Mouse (Mus musculus) lung, embryonic 14.5 days (tissue): Measurements from ENCODE around the gene Egfl7. TPM values are rescaled to one million over a fixed set of nuclear protein-coding genes. Genes with fewer than 3 reads are reported as not detected.

ENCODE experiments used
- ATAC-seq: fragments of 200-750 bp; cut with Nextera tagmentation; 2 replicates; pipeline ENCODE4 v1.8.0; 2017; ENCODE audit warnings: mild to moderate bottlenecking, moderate TSS enrichment, moderate library complexity; ENCODE audit not compliant: insufficient read depth
- DNase-seq: peaks from one replicate; pipeline ENCODE4 v3.0.0-alpha.2; 2015
- H3K27ac ChIP-seq: fragments of 300-500 bp; sonication (generic); 2 replicates; pipeline ENCODE4 v1.5.1; 2014; ENCODE audit warnings: low read depth, mild to moderate bottlenecking, moderate library complexity
- H3K27me3 ChIP-seq: fragments of 300-500 bp; sonication (generic); 2 replicates; pipeline ENCODE4 v1.6.1; 2014; ENCODE audit warnings: low read length, control low read depth; ENCODE audit not compliant: insufficient read depth
- H3K36me3 ChIP-seq: fragments of 300-500 bp; sonication (generic); 2 replicates; pipeline ENCODE4 v1.6.1; 2014; ENCODE audit warnings: control low read depth; ENCODE audit not compliant: insufficient read depth
- H3K4me1 ChIP-seq: fragments of 300-500 bp; sonication (generic); 2 replicates; pipeline ENCODE4 v1.6.1; 2014; ENCODE audit warnings: antibody characterized with exemption, control low read depth; ENCODE audit not compliant: insufficient read depth
- H3K4me2 ChIP-seq: fragments of 300-500 bp; sonication (generic); 2 replicates; pipeline ENCODE4 v1.6.1; 2014; ENCODE audit warnings: mild to moderate bottlenecking
- H3K4me3 ChIP-seq: fragments of 300-500 bp; sonication (generic); 2 replicates; pipeline ENCODE4 v1.5.1; 2014; ENCODE audit warnings: low read depth, low read length
- H3K9ac ChIP-seq: fragments of 300-500 bp; sonication (generic); 2 replicates; pipeline ENCODE4 v1.6.1; 2014
- H3K9me3 ChIP-seq: fragments of 300-500 bp; sonication (generic); 2 replicates; pipeline ENCODE4 v1.6.1; 2016; ENCODE audit warnings: low read depth, low read length, control low read depth
- CTCF ChIP-seq: IDR thresholded peaks from 2 replicates; pipeline ENCODE4 v1.5.1; 2016; ENCODE audit warnings: antibody characterized with exemption, low read depth
- WGBS: fragments of 180-500 bp; shearing (Covaris S2); extraction: QIAGEN DNeasy Blood & Tissue Kit; methylation state at CpG from one replicate; pipeline ENCODE4 v1.1.7; 2014; 5-methylcytosine and 5-hydroxymethylcytosine counted together
- polyA plus RNA-seq: library from polyadenylated mRNA; unstranded; fragments of >200 nt; fragmentation: Nextera tagmentation; extraction: Ambion mirVana; gene quantifications from 2 replicates; pipeline ENCODE4 v1.2.1, GENCODE M21; 2014

Egfl7 gene
- polyA plus RNA-seq, 1 experiment from 2014 or later, result 311 TPM

DNA sequence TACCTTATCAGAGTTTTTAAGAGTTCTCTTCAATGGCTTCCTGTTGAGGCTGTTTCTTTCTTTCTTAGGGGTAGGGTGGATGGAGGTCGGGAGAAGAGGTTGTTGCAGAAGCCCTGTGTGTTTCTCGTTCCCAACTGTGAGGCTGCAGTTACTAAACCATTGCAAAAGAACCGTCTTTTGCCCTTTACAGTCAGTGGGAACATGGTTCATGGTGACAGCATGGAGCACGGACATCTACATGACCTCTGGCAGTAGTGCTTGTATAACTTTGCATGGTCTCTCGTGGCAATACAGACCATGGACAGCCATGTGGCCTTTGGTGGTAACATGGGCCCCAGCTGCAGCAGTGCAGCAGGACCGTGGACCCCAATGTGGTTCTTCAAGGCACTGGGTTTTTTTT is 37.5 kb downstream of the Egfl7 start:
- ATAC-seq (no peak), DNase-seq (no peak)
- H3K4me2 ChIP-seq, result no peak overlapping the region
- H3K9ac ChIP-seq, result no peak overlapping the region
- H3K36me3 ChIP-seq, result no peaks in the 10 kb centered on the region
- TF ChIP-seq CTCF, result no peak
- WGBS, result 72% methylated on average over 6 of the region's 6 CpGs
- no peaks in the 10 kb centered on the region for H3K27me3 ChIP-seq
- no peak overlapping the region for H3K27ac ChIP-seq
- H3K9me3 ChIP-seq, result no peaks in the 10 kb centered on the region
- H3K4me1 ChIP-seq, result no peaks in the 10 kb centered on the region
- no peak overlapping the region for H3K4me3 ChIP-seq

DNA sequence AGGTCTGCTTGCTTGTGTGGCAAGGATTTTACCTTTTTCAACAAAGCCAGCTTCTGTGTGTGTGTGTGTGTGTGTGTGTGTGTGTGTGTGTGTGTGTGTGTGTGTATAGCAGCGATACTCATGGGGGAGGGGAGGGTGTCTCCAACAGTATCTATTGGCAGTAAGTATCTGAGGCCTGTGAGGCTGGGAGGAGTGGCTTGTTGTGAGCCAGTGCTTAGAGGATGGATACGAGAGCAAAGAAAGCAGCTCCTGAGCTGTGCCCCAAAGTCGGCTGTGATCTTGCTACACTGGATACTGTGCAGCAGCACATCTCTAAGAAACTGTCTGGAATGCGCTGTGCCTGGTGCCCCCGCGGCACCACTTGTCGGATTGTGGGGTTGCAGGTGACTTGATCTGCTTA is 38.1 kb downstream of the Egfl7 start:
- Histone ChIP-seq H3K4me1 (no peaks in the 10 kb centered on the region), H3K9me3 (no peaks in the 10 kb centered on the region), H3K27ac (no peak overlapping the region), H3K4me2 (no peak overlapping the region), H3K4me3 (no peak overlapping the region), H3K36me3 (no peaks in the 10 kb centered on the region), H3K9ac (no peak overlapping the region), H3K27me3 (no peaks in the 10 kb centered on the region)
- TF ChIP-seq CTCF, result no peak
- WGBS, result 40% methylated on average over 7 of the region's 7 CpGs
- no peak for ATAC-seq
- no peak for DNase-seq

DNA sequence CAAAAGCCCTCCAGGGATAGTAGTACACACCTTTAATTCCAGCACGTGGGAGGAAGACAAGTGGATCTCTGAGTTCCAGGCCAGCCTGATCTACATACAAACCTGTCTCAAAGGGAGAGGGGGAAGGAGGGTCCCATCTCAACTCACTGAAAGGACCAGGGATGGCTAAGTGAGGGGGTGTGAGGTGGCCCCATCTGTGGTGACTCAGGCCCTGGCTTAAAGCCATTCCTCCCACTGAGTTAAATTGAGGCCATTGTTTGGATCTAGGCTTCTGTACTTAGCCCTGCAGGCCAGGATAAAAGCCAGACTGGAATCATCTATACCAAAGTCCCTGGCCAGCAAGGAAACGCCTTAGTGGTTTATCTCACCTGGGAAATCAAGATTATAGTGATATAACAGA is 41.4 kb downstream of the Egfl7 start:
- no peak overlapping the region for H3K4me2 ChIP-seq
- H3K27ac ChIP-seq, result no peak overlapping the region
- H3K36me3 ChIP-seq, result no peaks in the 10 kb centered on the region
- no peak for TF ChIP-seq CTCF
- H3K27me3 ChIP-seq, result no peaks in the 10 kb centered on the region
- no peak overlapping the region for H3K4me3 ChIP-seq
- 37% methylated on average over 2 of the region's 2 CpGs for WGBS
- no peak for DNase-seq
- no peaks in the 10 kb centered on the region for H3K9me3 ChIP-seq
- H3K9ac ChIP-seq, result no peak overlapping the region
- no peak for ATAC-seq
- no peaks in the 10 kb centered on the region for H3K4me1 ChIP-seq

DNA sequence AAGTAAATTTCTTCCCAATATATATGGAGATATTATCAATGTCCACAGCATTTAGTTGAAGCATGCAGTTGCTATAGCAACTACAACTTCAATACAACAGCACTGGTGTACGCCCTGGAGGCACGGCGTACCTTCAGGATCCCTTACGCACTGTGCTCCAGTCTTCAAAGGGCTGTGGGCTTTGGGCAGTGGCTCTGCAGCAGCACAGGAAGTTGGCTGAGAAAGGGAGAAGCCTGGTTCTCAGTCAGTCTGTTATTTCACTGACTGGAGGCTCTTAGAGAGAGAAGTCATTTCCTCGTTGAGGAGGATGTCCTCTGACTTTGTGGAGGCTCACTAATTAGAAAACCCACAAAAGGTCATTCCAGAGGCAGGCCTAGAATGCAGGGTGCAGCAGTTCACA is 43.2 kb downstream of the Egfl7 start:
- Histone ChIP-seq H3K36me3 (no peaks in the 10 kb centered on the region), H3K4me1 (no peaks in the 10 kb centered on the region), H3K9ac (no peak overlapping the region), H3K27me3 (no peaks in the 10 kb centered on the region), H3K9me3 (no peaks in the 10 kb centered on the region), H3K4me2 (no peak overlapping the region), H3K27ac (no peak overlapping the region), H3K4me3 (no peak overlapping the region)
- WGBS, result 58% methylated on average over 5 of the region's 5 CpGs
- no peak for DNase-seq
- TF ChIP-seq CTCF, result no peak
- ATAC-seq, result no peak

DNA sequence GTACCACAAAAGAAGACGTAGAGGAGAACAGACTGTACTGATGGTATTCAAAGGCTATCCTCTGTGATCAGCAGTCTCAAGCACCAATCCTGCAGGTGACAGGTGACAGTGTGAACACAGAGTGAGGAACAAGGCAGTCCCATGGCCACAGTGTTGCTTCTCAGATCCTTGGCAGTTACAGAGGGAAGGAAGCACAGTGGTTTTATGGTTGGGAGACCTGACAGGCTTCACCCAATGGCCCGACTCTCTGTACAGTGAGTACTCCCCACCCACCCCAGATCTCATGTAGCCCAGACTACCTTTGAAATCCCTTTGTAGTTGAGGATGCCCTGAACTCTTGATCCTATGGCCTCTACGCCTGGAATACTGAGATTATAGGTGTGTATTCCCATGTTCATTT is 45.6 kb downstream of the Egfl7 start:
- no peaks in the 10 kb centered on the region for H3K36me3 ChIP-seq
- H3K9ac ChIP-seq, result no peak overlapping the region
- no peak for ATAC-seq
- no peak overlapping the region for H3K4me2 ChIP-seq
- DNase-seq, result no peak
- no peaks in the 10 kb centered on the region for H3K27me3 ChIP-seq
- TF ChIP-seq CTCF, result no peak
- no peak overlapping the region for H3K27ac ChIP-seq
- no peak overlapping the region for H3K4me3 ChIP-seq
- 68% methylated on average over 3 of the region's 3 CpGs for WGBS
- H3K4me1 ChIP-seq, result peaks cover 4% of the 10 kb centered on the region; the same call in 1 of the 2 replicates
- no peaks in the 10 kb centered on the region for H3K9me3 ChIP-seq

DNA sequence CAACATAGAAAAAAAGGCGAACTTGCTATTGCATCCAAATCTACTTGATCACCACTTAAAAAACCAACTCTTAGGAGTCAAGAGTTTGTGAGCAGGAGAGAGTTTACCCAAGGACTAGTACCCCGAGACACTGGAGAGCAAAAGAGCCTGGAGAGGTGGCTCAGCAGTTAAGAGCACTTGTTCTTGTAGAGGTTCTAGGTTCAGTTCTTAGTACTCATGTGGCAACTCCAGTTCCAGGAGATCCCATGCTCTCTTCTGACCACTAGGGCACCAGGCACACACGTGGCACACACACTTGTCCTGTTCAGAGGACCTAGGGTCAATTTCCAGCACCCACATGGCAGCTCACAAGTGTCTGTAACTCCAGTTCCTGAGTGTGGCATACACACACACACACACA is 46.3 kb downstream of the Egfl7 start:
- 50% methylated on average over 3 of the region's 3 CpGs for WGBS
- ATAC-seq (no peak), DNase-seq (no peak)
- peaks cover 4% of the 10 kb centered on the region; the same call in 1 of the 2 replicates for H3K4me1 ChIP-seq
- H3K9me3 ChIP-seq, result no peaks in the 10 kb centered on the region
- no peak overlapping the region for H3K4me2 ChIP-seq
- no peak overlapping the region for H3K9ac ChIP-seq
- no peak overlapping the region for H3K27ac ChIP-seq
- TF ChIP-seq CTCF, result 0 out of 2 replicates have a peak, but pooled peaks have one; percentile 3
- H3K27me3 ChIP-seq, result no peaks in the 10 kb centered on the region
- H3K36me3 ChIP-seq, result no peaks in the 10 kb centered on the region
- no peak overlapping the region for H3K4me3 ChIP-seq

DNA sequence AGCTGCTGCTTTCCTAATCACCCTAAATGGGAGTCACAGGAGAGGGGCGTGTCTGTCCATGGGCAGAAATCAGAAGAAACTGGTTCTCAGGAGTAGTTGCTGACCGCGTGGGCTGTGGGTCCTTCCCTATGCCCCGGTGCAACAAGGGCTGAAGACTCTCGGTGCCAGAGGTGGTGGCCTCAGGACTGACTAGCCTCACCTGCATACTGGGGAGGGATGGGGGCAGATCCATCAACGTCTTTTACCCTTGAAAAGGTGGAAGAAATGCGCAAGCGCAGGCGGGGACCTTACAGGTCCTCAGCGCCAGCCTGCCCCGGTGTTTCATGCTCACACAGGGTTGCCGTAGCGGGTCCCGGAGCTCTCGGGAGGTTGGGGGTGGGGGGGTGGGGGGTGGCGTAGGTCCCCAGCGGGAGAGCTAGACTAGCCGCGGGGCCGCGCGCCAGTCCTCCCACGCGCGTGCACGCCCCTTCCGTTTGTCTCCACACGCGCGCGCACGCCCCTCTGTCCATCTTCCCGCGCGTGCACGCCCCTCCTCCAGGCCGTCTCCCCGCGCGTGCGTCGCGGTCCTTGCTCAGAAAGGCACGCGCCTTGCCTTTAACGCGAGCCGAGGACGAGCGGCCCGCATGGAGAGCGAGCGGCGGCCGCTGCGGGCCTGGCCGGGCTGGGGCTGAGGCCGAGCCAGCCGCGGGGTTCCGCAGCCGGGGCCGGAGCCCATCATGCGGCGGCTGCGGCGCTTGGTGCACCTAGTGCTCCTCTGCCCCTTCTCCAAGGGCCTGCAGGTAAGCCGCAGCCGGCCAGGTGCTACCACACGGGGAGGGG is 48.3 kb downstream of the Egfl7 start, which contains the start of gene Fam69b:
Gene Fam69b, plus strand, starts transcription at position 537 of the 819 bp plus-strand sequence.
- Histone ChIP-seq H3K9ac (peak within 1 kb of the TSS; percentile 87), H3K9me3 (no peaks in the 10 kb centered on the region), H3K4me2 (peak within 1 kb of the TSS; percentile 95), H3K4me1 (peaks cover 4% of the 10 kb centered on the region; the same call in 1 of the 2 replicates), H3K4me3 (peak within 1 kb of the TSS; percentile 70), H3K27me3 (no peaks in the 10 kb centered on the region), H3K27ac (no peak within 1 kb of the TSS), H3K36me3 (no peaks in the 10 kb centered on the region)
- ATAC-seq, result peak; percentile 72
- DNase-seq, result peak; percentile 94
- no peak for TF ChIP-seq CTCF
- WGBS, result under 1% methylated on average over 70 of the region's 70 CpGs
